Mouse (Mus musculus): ENCODE results near the gene Fgfr4. TPM values are rescaled to one million over a fixed set of nuclear protein-coding genes. Genes with fewer than 3 reads are reported as not detected.

Fgfr4 gene
- 0.05 and 0.16 TPM in 2 replicates for polyA plus RNA-seq (2012; rRNA removed)

GRCm38 (mm10) chr13:55152621-55153415, at the start of gene Fgfr4:
Gene Fgfr4, plus strand, starts transcription at chr13:55152640.
- no peaks in the 10 kb centered on the region for H3K4me1 ChIP-seq (ENCODE audit: control insufficient read depth, insufficient read depth, low read length)
- no peak within 1 kb of the TSS for H3K27ac ChIP-seq (ENCODE audit: insufficient read depth, low read length)
- no peaks in the 10 kb centered on the region; the same call in 1 of the 2 replicates for H3K27me3 ChIP-seq (ENCODE audit: control insufficient read depth, insufficient read depth, low read length)
- DNase-seq: peak in 1 of 2 experiments; percentile 22
- TF ChIP-seq POLR2A (IDR thresholded peaks at IDR 0.05; ENCODE audit: borderline replicate concordance, insufficient read depth, low read length): no peak
- TF ChIP-seq CTCF (IDR thresholded peaks at IDR 0.05; ENCODE audit: borderline replicate concordance, insufficient read depth, low read depth, low read length): no peak
- 5% methylated on average over 68 of the region's 68 CpGs for WGBS
- peak within 1 kb of the TSS; percentile 42 for H3K4me3 ChIP-seq (replicated peaks; ENCODE audit: insufficient read depth, low read depth, low read length)

- WGBS: 67% methylated on average over 2 of the region's 2 CpGs
- no peak for TF ChIP-seq CTCF (IDR thresholded peaks at IDR 0.05; ENCODE audit: borderline replicate concordance, insufficient read depth, low read depth, low read length)
Measured at GRCm38 (mm10) chr13:55103351-55103750, 49.1 kb upstream of the Fgfr4 start.

GRCm38 (mm10) chr13:55105045-55105952, 47.1 kb upstream of the Fgfr4 start, which contains the start of gene Zfp346:
Gene Zfp346, plus strand, starts transcription at chr13:55105311.
- Histone ChIP-seq H3K27ac (ENCODE audit: insufficient read depth, low read length) (peak within 1 kb of the TSS; percentile 15), H3K27me3 (ENCODE audit: control insufficient read depth, insufficient read depth, low read length) (no peaks in the 10 kb centered on the region), H3K4me3 (replicated peaks; ENCODE audit: insufficient read depth, low read depth, low read length) (peak within 1 kb of the TSS; percentile 69), H3K4me1 (ENCODE audit: control insufficient read depth, insufficient read depth, low read length) (peaks cover 4% of the 10 kb centered on the region)
- peak; percentile 24; the same call in 1 of the 2 replicates for TF ChIP-seq CTCF (IDR thresholded peaks at IDR 0.05; ENCODE audit: borderline replicate concordance, insufficient read depth, low read depth, low read length)
- peak; percentile 98 for TF ChIP-seq POLR2A (IDR thresholded peaks at IDR 0.05; ENCODE audit: borderline replicate concordance, insufficient read depth, low read length)
- under 1% methylated on average over 66 of the region's 66 CpGs for WGBS
- peak; percentile 96 for DNase-seq

More at GRCm38 (mm10) chr13:55103351-55103750, 49.1 kb upstream of the Fgfr4 start:
- Histone ChIP-seq H3K4me1 (ENCODE audit: control insufficient read depth, insufficient read depth, low read length) (peaks cover 4% of the 10 kb centered on the region), H3K4me3 (replicated peaks; ENCODE audit: insufficient read depth, low read depth, low read length) (no peak overlapping the region), H3K27me3 (ENCODE audit: control insufficient read depth, insufficient read depth, low read length) (no peaks in the 10 kb centered on the region), H3K27ac (ENCODE audit: insufficient read depth, low read length) (no peak overlapping the region)
- DNase-seq: no peak

- DNase-seq: peak; percentile 28 to 33
Measured at GRCm38 (mm10) chr13:55105953-55106691, 46.3 kb upstream of the Fgfr4 start.

GRCm38 (mm10) chr13:55107116-55107515, 45.3 kb upstream of the Fgfr4 start:
- H3K4me1 ChIP-seq (ENCODE audit: control insufficient read depth, insufficient read depth, low read length): peaks cover 4% of the 10 kb centered on the region
- H3K27me3 ChIP-seq (ENCODE audit: control insufficient read depth, insufficient read depth, low read length): no peaks in the 10 kb centered on the region
- whole genome bisulfite sequencing: 80% methylated on average over 4 of the region's 4 CpGs
- TF ChIP-seq POLR2A (IDR thresholded peaks at IDR 0.05; ENCODE audit: borderline replicate concordance, insufficient read depth, low read length) (no peak), CTCF (IDR thresholded peaks at IDR 0.05; ENCODE audit: borderline replicate concordance, insufficient read depth, low read depth, low read length) (no peak)
- no peak overlapping the region for H3K4me3 ChIP-seq (replicated peaks; ENCODE audit: insufficient read depth, low read depth, low read length)
- no peak for DNase-seq
- no peak overlapping the region for H3K27ac ChIP-seq (ENCODE audit: insufficient read depth, low read length)

More at GRCm38 (mm10) chr13:55105953-55106691, 46.3 kb upstream of the Fgfr4 start:
- 7% methylated on average over 8 of the region's 8 CpGs for WGBS
- TF ChIP-seq POLR2A (IDR thresholded peaks at IDR 0.05; ENCODE audit: borderline replicate concordance, insufficient read depth, low read length) (no peak), CTCF (IDR thresholded peaks at IDR 0.05; ENCODE audit: borderline replicate concordance, insufficient read depth, low read depth, low read length) (no peak)
- H3K27ac ChIP-seq (ENCODE audit: insufficient read depth, low read length): no peak overlapping the region
- peak overlapping the region; percentile 69 for H3K4me3 ChIP-seq (replicated peaks; ENCODE audit: insufficient read depth, low read depth, low read length)
- no peaks in the 10 kb centered on the region for H3K27me3 ChIP-seq (ENCODE audit: control insufficient read depth, insufficient read depth, low read length)
- peaks cover 4% of the 10 kb centered on the region for H3K4me1 ChIP-seq (ENCODE audit: control insufficient read depth, insufficient read depth, low read length)

- TF ChIP-seq CTCF (IDR thresholded peaks at IDR 0.05; ENCODE audit: borderline replicate concordance, insufficient read depth, low read depth, low read length): no peak
- TF ChIP-seq POLR2A (IDR thresholded peaks at IDR 0.05; ENCODE audit: borderline replicate concordance, insufficient read depth, low read length): no peak
- H3K4me1 ChIP-seq (ENCODE audit: control insufficient read depth, insufficient read depth, low read length): peaks cover 4% of the 10 kb centered on the region
- no peak for DNase-seq
- no peak overlapping the region for H3K4me3 ChIP-seq (replicated peaks; ENCODE audit: insufficient read depth, low read depth, low read length)
- WGBS: 37% methylated on average over 8 of the region's 8 CpGs
- H3K27ac ChIP-seq (ENCODE audit: insufficient read depth, low read length): no peak overlapping the region
- H3K27me3 ChIP-seq (ENCODE audit: control insufficient read depth, insufficient read depth, low read length): no peaks in the 10 kb centered on the region
Measured at GRCm38 (mm10) chr13:55107694-55108093, 44.7 kb upstream of the Fgfr4 start.

- Histone ChIP-seq H3K27me3 (ENCODE audit: control insufficient read depth, insufficient read depth, low read length) (no peaks in the 10 kb centered on the region), H3K4me1 (ENCODE audit: control insufficient read depth, insufficient read depth, low read length) (no peaks in the 10 kb centered on the region), H3K4me3 (replicated peaks; ENCODE audit: insufficient read depth, low read depth, low read length) (no peak overlapping the region), H3K27ac (ENCODE audit: insufficient read depth, low read length) (no peak overlapping the region)
- DNase-seq: no peak
- TF ChIP-seq CTCF (IDR thresholded peaks at IDR 0.05; ENCODE audit: borderline replicate concordance, insufficient read depth, low read depth, low read length) (no peak), POLR2A (IDR thresholded peaks at IDR 0.05; ENCODE audit: borderline replicate concordance, insufficient read depth, low read length) (no peak)
- WGBS: 90% methylated on average over 6 of the region's 6 CpGs
Measured at GRCm38 (mm10) chr13:55114375-55114774, 38.1 kb upstream of the Fgfr4 start.

Data from cerebellum, adult 2 months (tissue).